Mouse (Mus musculus) T-helper 2 cell (primary cell): ENCODE results near the gene Zbtb24.

Experiments
- in situ Hi-C: fragments of 300-600 bp; cut with MboI, MseI; formaldehyde crosslinking; loops from one replicate; pipeline ENCODE4 v1.15.1; 2025; ENCODE audit warnings: high pct_unique_total_duplicates

Gene Zbtb24

DNA sequence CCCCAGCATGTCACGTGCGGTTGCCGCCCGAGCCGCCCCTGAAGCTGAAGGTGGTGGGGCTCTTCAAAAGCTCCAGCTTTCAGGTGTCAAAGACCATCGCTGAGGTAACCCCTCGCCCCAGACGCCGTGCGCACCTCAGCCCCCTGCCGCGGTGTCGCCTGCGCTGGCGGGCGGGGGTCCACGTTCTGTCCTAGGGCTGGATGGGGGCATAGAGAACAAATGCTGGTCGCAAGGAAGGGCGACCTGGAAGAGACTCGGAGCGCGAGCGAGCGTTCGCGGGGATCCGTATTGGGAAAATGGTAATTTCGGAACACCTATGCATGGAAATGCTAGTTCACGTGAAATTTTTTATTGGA is 40.3 kb downstream of the Zbtb24 start:
- in situ Hi-C loops, result loop anchor here (25.0 kb wide), 1 partner anchor 772 kb away; no protein-coding TSS in a partner anchor

DNA sequence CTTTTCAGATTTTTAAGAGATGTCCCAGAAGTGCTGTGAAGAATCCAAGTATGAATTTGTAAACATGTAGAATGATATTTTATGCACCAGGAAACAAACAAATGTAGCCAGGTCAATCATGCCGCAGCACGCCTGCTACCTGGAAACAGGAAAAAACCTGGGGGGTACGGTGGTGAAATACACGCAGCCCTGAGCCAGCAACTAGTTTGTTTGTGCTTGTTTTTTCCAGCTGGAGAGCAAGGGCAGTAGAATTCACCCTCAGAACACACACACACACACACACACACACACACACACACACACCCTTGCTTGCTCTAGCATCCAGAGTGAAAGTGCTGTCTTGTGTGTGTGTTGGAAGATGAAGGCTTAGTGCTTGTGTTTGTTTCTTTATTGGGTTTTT is 40.9 kb downstream of the Zbtb24 start:
- in situ Hi-C loops, result loop anchor here (25.0 kb wide), 1 partner anchor 771 kb away; no protein-coding TSS in a partner anchor

DNA sequence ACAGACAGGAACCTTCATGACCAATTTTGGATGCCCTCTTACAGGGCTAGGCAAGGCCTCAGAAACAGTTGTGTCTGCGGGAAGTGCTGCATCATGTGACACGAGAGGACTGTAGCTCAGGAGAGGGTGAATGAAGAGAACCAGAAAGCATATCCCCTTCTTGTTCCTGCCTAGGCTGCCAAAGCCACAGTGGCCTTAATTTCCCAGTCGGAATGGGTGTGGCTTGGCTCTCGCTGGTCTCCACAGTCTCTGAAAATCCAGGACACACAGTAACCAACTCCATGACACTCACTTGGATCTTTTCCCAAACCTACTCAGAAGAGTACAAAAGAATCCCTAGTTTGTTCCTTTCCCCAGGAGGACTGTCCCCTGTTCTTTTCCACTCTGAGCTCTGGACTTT is 50.8 kb downstream of the Zbtb24 start:
- in situ Hi-C loops, result no loop called here

DNA sequence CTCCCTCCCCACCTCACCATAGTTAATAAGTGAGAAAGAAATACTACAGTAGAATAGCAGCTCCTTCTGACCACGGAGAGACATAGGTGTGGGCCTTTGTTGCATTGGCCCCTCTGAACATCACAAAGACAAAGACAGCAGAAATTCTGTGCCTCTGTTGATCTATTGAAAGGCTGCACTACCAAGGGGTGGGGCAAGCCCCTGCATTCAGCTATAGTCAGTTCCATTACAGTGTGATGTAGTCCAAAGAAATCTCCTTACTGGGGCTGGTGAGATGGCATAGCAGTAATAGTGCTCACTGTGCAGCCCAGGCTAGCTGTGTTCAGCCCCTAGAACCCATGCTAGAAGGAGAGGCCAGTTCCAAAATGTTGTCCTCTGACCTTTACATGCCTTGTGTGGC is 54.8 kb downstream of the Zbtb24 start:
- in situ Hi-C loops, result loop anchor here (5.0 kb wide), 1 partner anchor 73 kb away; no protein-coding TSS in a partner anchor

DNA sequence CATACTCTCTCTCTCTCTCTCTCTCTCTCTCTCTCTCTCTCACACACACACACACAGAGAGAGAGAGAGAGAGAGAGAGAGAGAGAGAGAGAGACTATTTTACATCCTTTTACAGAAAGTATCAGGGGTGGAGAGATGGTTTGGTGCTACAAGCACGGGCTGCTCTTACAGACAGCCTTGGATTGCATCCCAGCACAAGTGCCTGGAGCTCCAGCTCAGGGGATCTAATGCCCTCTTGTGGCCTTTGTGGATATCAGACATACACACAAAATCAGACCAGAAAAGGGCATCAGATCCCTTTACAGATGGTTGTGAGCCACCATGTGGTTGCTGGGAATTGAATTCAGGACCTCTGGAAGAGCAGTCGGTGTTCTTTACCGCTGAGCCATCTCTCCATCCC is 55.3 kb downstream of the Zbtb24 start:
- in situ Hi-C loops, result loop anchor here (5.0 kb wide), 1 partner anchor 73 kb away; no protein-coding TSS in a partner anchor

DNA sequence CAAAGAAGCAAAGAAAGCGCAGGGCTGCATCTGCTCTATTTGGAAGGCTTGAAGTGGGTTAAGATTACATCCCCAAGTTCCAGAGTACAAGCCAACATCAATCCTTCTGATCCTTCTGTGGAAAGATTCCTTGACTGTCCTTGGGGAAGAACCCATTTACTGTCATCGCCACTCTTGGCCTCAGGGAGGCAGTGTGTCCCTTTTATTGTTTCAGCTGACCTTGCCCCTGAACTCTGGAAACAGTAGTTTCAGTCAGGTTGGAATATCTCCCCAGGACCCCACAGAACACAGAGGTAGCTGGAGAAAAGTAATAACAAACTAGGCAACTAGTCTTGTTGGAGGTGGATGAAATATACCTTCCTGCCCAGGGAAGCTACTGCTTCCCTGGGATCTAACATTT is 59.0 kb downstream of the Zbtb24 start:
- in situ Hi-C loops, result loop anchor here (5.0 kb wide), 1 partner anchor 77 kb away; no protein-coding TSS in a partner anchor

DNA sequence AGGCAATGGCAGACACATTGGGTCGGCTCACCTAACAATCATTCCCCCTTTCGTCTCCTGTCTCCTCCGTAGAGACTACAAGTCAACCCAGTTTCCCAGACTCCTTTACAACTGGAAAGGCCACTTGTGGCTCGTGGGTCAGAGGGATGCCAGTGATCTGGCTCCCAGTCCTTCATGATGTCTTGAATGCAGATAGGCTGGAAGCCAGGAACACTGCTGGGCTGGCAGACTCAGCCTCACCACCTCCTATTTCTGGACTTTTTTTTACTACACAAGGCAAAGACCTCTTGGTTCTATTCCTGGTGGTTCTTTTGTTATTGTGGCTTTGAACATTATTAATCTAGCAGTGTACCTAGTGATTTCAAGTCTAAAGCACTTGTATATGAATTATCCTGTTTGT is 64.1 kb downstream of the Zbtb24 start:
- in situ Hi-C loops, result loop anchor here (10.0 kb wide), 2 partner anchors 160 to 280 kb away; no protein-coding TSS in a partner anchor

DNA sequence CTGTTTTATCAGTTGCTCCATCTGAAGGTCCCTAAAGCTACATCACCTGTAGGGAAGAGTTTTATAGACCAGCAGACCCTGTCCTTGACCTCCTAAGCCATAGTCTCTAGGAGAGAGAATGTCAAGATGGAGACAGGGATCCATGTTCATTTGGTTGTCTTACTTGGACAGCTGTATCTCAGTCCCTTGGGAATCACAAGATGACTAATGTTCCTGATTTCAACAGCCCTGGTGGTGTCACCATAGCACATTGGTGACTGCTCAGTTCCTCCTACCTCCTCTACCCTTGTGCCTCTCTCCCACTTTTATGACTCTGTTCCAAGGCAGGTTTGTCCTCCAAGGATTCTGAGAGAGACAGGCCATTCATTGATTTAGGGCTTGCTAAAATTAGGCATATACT is 64.7 kb downstream of the Zbtb24 start:
- in situ Hi-C loops, result loop anchor here (5.0 to 10.0 kb wide), 3 partner anchors 160 to 280 kb away; no protein-coding TSS in a partner anchor
